Mouse (Mus musculus) megakaryocyte-erythroid progenitor cell, adult 5 weeks (primary cell): ENCODE measurements around the gene Gm5795. TPM values are rescaled to one million over a fixed set of nuclear protein-coding genes. Genes with fewer than 3 reads are reported as not detected.

Experiments
- polyA plus RNA-seq: library from polyadenylated mRNA; stranded (reverse); fragments of >175 nt; gene quantifications from 2 replicates; pipeline ENCODE4 v1.2.3, GENCODE M21; 2012

Gm5795 gene
- not detected in 2 replicates for polyA plus RNA-seq

GRCm38 (mm10) chr14:3187955-3188354 lies at the start of gene Gm5795:
Gm5795 (plus strand) TSS chr14:3188255.

GRCm38 (mm10) chr14:3208272-3209152 lies 20.5 kb downstream of the Gm5795 start, which contains the start of gene D830030K20Rik:
D830030K20Rik (plus strand) TSS chr14:3208488.

Other genes with a start within 250 kb of the Gm5795 start
- not detected in 2 replicates for gene Gm2888, start 158.3 kb upstream of the Gm5795 start, polyA plus RNA-seq
- not detected in 2 replicates for gene Gm2897, start 139.0 kb upstream of the Gm5795 start, polyA plus RNA-seq
- gene Gm10340, start 54.3 kb upstream of the Gm5795 start, polyA plus RNA-seq, result not detected in 2 replicates
- not detected in 2 replicates for gene D830030K20Rik, start 20.2 kb downstream of the Gm5795 start, polyA plus RNA-seq
- gene Gm2956, start 144.4 kb downstream of the Gm5795 start, polyA plus RNA-seq, result not detected in 2 replicates
- gene Gm10413, start 206.8 kb downstream of the Gm5795 start, polyA plus RNA-seq, result not detected in 2 replicates
- gene Gm10409, start 224.4 kb downstream of the Gm5795 start, polyA plus RNA-seq, result not detected in 2 replicates
- gene Gm3005, start 239.8 kb downstream of the Gm5795 start, polyA plus RNA-seq, result not detected in 2 replicates